ENCODE assay signal across 16 mouse cellular contexts in genomic region chr15:80738244-80738643, GRCm38 (mm10).
"Had no signal": no experiment of that assay in that cellular context is flagged by ENCODE, and none has a peak within 500 bp of the region (broad histone marks: within the 10 kb centered on the region; RNA-seq: fewer than 3 reads in every experiment).

No protein-coding gene starts in this region.

- H3K36me3 ChIP-seq: neural tube, embryonic 13.5 days; neural tube, embryonic 15.5 days; stomach, embryonic 15.5 days had no signal

- H3K4me1 ChIP-seq: neural tube, embryonic 15.5 days; stomach, embryonic 15.5 days had no signal

- H3K9me3 ChIP-seq: neural tube, embryonic 13.5 days; neural tube, embryonic 15.5 days; stomach, embryonic 15.5 days had no signal

- H3K4me3 ChIP-seq: neural tube, embryonic 13.5 days; neural tube, embryonic 15.5 days; stomach, embryonic 15.5 days had no signal

- H3K9ac ChIP-seq: neural tube, embryonic 13.5 days; neural tube, embryonic 15.5 days; stomach, embryonic 15.5 days had no signal

- H3K27ac ChIP-seq: neural tube, embryonic 13.5 days; neural tube, embryonic 15.5 days; stomach, embryonic 15.5 days; stomach, postnatal 0 days had no signal

- DNase-seq: retina, postnatal 1 day; right cerebral cortex, adult 18-20 months; right cerebral cortex, postnatal 14 days; right cerebral cortex, postnatal 25 days; right cerebral cortex, postnatal 4 days; spleen, adult 18-20 months; thymus, adult 18-20 months; thymus, adult 2 months; thymus, postnatal 14 days; thymus, postnatal 25 days; thymus, postnatal 36 days; thymus, postnatal 4 days had no signal

- H3K27me3 ChIP-seq: neural tube, embryonic 13.5 days; neural tube, embryonic 15.5 days; stomach, embryonic 15.5 days had no signal
